Mouse (Mus musculus) urinary bladder, adult 18-20 months (tissue): ENCODE data around the gene Tulp1.

Source experiments
- DNase-seq, 2 experiments: peaks; one replicate each; pipeline ENCODE4 v3.0.0; 2022; ENCODE audit warnings: low spot score in 2 of 2, mixed read lengths in 2 of 2

Gene Tulp1

DNA sequence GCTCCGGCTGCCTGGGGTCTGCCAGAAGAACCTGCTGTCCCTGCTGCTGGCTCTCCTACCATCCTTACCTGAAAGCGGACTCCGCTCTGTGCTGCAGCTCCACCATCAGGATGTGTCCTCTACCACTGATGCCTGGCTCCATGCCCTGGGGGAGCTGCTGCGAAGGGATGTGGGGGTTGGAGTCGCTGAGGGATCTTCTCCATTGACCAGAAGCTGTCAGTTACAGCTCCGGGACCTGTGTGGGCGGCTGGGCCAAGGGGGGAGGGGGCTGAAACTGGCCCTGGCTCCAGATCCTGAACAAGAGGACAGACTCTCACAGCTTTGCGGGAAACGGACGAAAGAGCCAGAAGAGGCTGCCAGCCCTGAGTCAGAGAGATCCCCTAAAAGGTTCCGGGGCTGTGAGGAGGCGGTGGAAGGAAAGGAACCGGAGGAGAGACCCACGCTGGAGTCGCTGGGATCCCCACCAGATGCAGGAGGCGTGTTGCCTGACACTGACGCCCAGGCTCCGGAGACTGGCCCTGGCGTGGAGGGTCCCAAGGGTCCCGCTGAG lies 49.3 kb downstream of the Tulp1 start:
- no peak for DNase-seq

GRCm38 (mm10) chr17:28313880-28314225 lies 51.2 kb downstream of the Tulp1 start:
- no peak for DNase-seq

GRCm38 (mm10) chr17:28313212-28313879 lies 51.7 kb downstream of the Tulp1 start, which contains the start of gene Fance:
Gene Fance (plus strand): TSS chr17:28313519.
- peak; percentile 83 to 93 for DNase-seq

DNA sequence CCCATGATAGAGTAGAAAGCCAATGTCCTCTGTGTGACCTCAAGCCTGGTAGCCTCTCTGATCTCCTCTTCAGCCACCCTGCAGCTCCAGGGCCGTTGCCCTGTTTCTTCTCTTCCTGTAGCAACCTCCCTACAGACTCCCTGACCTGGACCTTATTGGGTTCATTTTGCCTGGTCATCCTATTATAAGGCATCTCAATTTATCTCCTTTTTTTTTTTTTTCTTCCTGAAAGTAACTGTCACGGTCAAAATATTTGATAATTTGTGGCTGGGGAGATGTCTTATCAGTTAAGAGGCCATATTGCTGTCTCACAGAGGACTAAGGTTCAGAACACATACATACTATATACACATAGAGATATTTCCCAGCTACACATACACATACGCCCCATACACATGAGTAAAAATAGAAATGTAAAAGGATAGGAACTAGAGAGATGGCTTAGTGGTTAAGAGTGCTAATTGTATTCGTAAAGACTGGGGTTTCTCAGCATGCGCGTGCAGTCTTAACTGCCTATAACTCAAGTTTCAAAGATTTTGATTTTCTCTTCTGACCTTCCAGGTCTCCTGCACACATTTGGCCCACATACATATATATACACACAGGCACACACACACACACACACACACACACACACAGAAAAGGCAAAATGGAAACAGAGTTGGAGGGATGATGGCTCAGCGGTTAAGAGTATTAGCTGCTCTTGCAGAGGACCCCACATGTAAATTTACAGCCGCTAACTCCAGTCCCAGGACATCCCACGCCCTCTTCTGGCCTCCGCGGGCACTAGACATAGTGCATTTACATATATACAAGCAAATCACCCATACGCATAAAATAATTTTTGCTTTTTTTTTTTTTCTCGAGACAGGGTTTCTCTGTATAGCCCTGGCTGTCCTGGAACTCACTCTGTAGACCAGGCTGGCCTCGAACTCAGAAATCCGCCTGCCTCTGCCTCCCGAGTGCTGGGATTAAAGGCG lies 52.5 kb downstream of the Tulp1 start:
- no peak for DNase-seq

GRCm38 (mm10) chr17:28311366-28312132 lies 53.5 kb downstream of the Tulp1 start:
- DNase-seq: no peak

GRCm38 (mm10) chr17:28310831-28311230 lies 54.2 kb downstream of the Tulp1 start:
- DNase-seq: no peak

DNA sequence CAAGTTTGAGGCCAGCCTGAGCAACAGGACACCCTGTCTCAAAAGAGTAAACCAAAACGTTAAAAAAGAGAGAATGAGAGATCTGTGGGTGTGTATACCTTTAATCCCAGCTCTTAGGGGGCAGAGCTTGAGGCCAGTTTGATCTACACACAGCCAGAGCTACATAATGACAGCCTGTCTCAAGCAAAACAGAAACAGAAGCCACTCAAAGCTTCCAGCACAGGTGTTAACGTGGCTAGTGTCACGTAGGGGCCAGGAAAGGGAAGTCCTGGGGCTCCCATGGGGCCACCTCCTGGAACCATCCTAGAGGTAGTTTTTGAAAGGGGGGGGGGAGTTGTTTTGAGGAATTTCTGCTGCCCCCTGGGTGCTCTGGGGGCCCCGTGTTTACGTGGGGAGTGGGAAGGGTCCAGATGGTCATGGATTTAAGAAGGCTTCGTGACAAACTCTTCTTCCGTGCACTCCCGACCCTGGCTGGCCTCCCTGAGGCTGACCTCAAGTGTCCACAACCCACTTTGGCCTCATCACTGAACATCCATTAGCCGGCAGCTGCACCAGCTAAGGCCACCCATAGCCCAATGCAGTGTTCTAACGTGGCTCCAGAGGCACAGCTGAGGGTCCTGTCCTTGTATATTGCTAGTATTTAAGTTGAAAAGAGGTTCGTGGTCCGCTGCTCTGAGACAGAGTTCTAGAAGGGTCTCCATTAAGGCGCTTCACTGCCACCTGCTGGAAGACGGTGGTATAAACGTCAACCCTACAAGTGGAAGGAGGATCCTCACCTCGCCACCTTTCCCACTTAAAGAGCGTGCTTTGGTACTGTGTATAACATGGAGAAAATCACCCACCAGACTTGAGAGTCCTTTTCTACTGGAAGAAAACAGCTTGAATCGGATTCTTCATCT lies 56.5 kb downstream of the Tulp1 start:
- DNase-seq: peak; percentile 70 to 87

DNA sequence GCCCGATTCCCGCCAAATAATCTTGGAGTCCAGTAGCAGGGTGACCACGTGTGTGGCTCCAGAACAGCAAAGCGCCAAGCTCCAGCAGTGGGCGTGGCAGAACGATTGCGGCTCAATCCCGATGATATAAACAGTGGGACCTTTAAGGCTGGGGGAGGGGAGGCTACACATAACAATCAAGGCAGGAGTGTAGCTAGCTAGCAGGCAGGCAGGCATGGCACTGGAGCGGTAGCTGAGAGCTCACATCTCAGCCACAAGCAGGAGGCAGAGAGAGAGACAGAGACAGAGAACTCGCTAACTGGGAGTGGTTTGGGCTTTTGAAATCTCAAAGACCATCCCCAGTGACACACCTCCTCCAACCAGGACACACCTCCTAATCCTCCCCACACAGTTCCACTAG lies 59.9 kb downstream of the Tulp1 start:
- no peak for DNase-seq
